23 mouse cellular contexts compared by ENCODE assay signal in genomic region chr9:58130909-58131308, GRCm38 (mm10). TPM values are rescaled to one million over a fixed set of nuclear protein-coding genes. Genes with fewer than 3 reads are reported as not detected.
DNase-seq lines count a peak whose midpoint lies in the region; ATAC-seq and TF ChIP-seq lines count a peak whose summit lies in the region.
"Had no signal": no experiment of that assay in that cellular context is flagged by ENCODE, and none has a peak within 500 bp of the region (broad histone marks: within the 10 kb centered on the region; RNA-seq: fewer than 3 reads in every experiment).

No protein-coding gene starts in this region.

- POLR2A ChIA-PET in Patski (lab: Charles Lee) = interaction anchor here (1.3 kb wide), 2 partner anchors 8 to 16 kb away, joined by 3 to 4 read pairs; no protein-coding TSS in a partner anchor

- DNase-seq in Muller cell, postnatal 12 days (ENCODE audit: inconsistent ontology term) = peak; percentile 67
- DNase-seq in Patski (ENCODE audit: low read depth, low spot score) = peak; percentile 82
- peak; percentile 68 for DNase-seq in kidney, adult 9 months
- DNase-seq in kidney, postnatal 36 days = peak; percentile 23 to 59
- no peak for DNase-seq in urinary bladder, adult 2 months (ENCODE audit: low spot score)
- no peak for DNase-seq in liver, postnatal 0 days
- DNase-seq: adrenal gland, postnatal 25 days; cerebellum, adult 18-20 months; cerebellum, postnatal 36 days; gastrocnemius, postnatal 36 days; heart, postnatal 14 days; lung, embryonic 14.5 days; lung, postnatal 36 days; right cerebral cortex, adult 18-20 months; thymus, postnatal 36 days had no signal

- ATAC-seq in Patski = peak; percentile 48
- no peak for ATAC-seq in liver, postnatal 0 days
- no peak for ATAC-seq in erythroid progenitor cell, adult 5-6 weeks (replicated peaks; ENCODE audit: low FRiP score, poor library complexity, severe bottlenecking)
- ATAC-seq: forebrain, embryonic 15.5 days; liver, embryonic 12.5 days had no signal

- H3K9ac ChIP-seq in liver, postnatal 0 days (replicated peaks) = no peak overlapping the region
- H3K9ac ChIP-seq: forebrain, embryonic 15.5 days; heart, embryonic 12.5 days; hindbrain, embryonic 14.5 days; liver, embryonic 12.5 days; lung, embryonic 14.5 days had no signal

- H3K27me3 ChIP-seq in Patski = no peaks in the 10 kb centered on the region
- peaks cover 47% of the 10 kb centered on the region for H3K27me3 ChIP-seq in liver, postnatal 0 days (ENCODE audit: insufficient read depth, low read length)
- H3K27me3 ChIP-seq: forebrain, embryonic 15.5 days had no signal

- no peak overlapping the region for H3K4me2 ChIP-seq in liver, postnatal 0 days (ENCODE audit: low read depth, low read length)
- H3K4me2 ChIP-seq: forebrain, embryonic 15.5 days; heart, embryonic 12.5 days; hindbrain, embryonic 14.5 days; liver, embryonic 12.5 days; lung, embryonic 14.5 days had no signal

- CTCF ChIA-PET in Patski (lab: Charles Lee) = interaction anchor here (0.7 to 2.1 kb wide), 6 partner anchors 8 to 85 kb away, joined by 3 to 8 read pairs (median 4); partner anchors contain the start of genes Islr and Islr2

- TF ChIP-seq CTCF in Patski (IDR thresholded peaks at IDR 0.05) = no peak
- TF ChIP-seq CTCF in liver, postnatal 0 days (IDR thresholded peaks at IDR 0.05; ENCODE audit: low read depth) = no peak

- no peaks in the 10 kb centered on the region for H3K9me3 ChIP-seq in liver, postnatal 0 days (ENCODE audit: low read length)
- H3K9me3 ChIP-seq: forebrain, embryonic 15.5 days; heart, embryonic 12.5 days; liver, embryonic 12.5 days; neural tube, embryonic 13.5 days had no signal

- 36% methylated on average over 3 of the region's 3 CpGs for WGBS in liver, postnatal 0 days (ENCODE audit: insufficient replicate concordance)

- no peak for TF ChIP-seq EP300 in liver, postnatal 0 days (IDR thresholded peaks at IDR 0.05; ENCODE audit: low read depth)

- in situ Hi-C loops in Patski (cut with MboI; ENCODE audit: low pct_unique_long_range_greater_than_20kb) = no loop called here

- no peak overlapping the region for H3K4me3 ChIP-seq in liver, postnatal 0 days (ENCODE audit: low read depth, low read length)
- H3K4me3 ChIP-seq: forebrain, embryonic 15.5 days; heart, embryonic 12.5 days; layer of hippocampus, adult 2 months; liver, embryonic 12.5 days; neural tube, embryonic 13.5 days had no signal

- H3K4me1 ChIP-seq in liver, postnatal 0 days (ENCODE audit: insufficient read depth) = no peaks in the 10 kb centered on the region
- H3K4me1 ChIP-seq: liver, embryonic 12.5 days had no signal

- H3K27ac ChIP-seq in liver, postnatal 0 days (ENCODE audit: low read depth) = no peak overlapping the region
- H3K27ac ChIP-seq: forebrain, embryonic 15.5 days; hindbrain, embryonic 14.5 days; layer of hippocampus, adult 2 months; liver, embryonic 12.5 days had no signal

- no peaks in the 10 kb centered on the region for H3K36me3 ChIP-seq in liver, postnatal 0 days (replicated peaks; ENCODE audit: insufficient read depth, low read length)
- H3K36me3 ChIP-seq: forebrain, embryonic 15.5 days; heart, embryonic 12.5 days; liver, embryonic 12.5 days; neural tube, embryonic 13.5 days had no signal

RNA-seq across cellular contexts. Expression of gene Ccdc33, which starts 12.3 kb away (rescaled TPM):
- polyA plus RNA-seq in Patski (2021) = 0.60 TPM
- 0.06 and 0.09 TPM in 2 replicates for polyA plus RNA-seq in urinary bladder, adult 2 months (2012; rRNA removed)
- not detected in 2 replicates for polyA plus RNA-seq in liver, postnatal 0 days (2015; fragmentation: Nextera tagmentation; extraction: Ambion mirVana)
- not detected in 2 replicates for total RNA-seq in erythroid progenitor cell, adult 5-6 weeks (2015; ENCODE audit: low replicate concordance)
- not detected in 2 replicates for total RNA-seq in erythroid progenitor cell, adult 5-6 weeks (2017; ENCODE audit: low replicate concordance)
- total RNA-seq: gastrocnemius, postnatal 36 days; megakaryocyte-erythroid progenitor cell, adult 5-6 weeks had no signal
- polyA plus RNA-seq: heart, embryonic 12.5 days; liver, embryonic 12.5 days; lung, embryonic 14.5 days had no signal

Comparison
In these comparisons a context has a peak if more than half of its experiments do, and no peak if none do; other contexts are left out.
1. DNase-seq: peak in Muller cell, postnatal 12 days (single experiment), Patski (single experiment), kidney, adult 9 months (single experiment) and kidney, postnatal 36 days (2 of 2); none in urinary bladder, adult 2 months (single experiment) and liver, postnatal 0 days (single experiment).